Mouse (Mus musculus) liver (tissue): ENCODE results near the gene Cxcr5.

Experiments
- DNase-seq: peaks from one replicate; pipeline ENCODE4 v3.0.0-alpha.2; 2020; ENCODE audit warnings: mixed read lengths

The Cxcr5 gene

GRCm38 (mm10) chr9:44532991-44533580 is 28.6 kb downstream of the Cxcr5 start:
- DNase-seq: no peak

GRCm38 (mm10) chr9:44528340-44528739 is 33.3 kb downstream of the Cxcr5 start:
- DNase-seq: no peak

- DNase-seq: no peak
Observed at GRCm38 (mm10) chr9:44526337-44527112, 35.2 kb downstream of the Cxcr5 start.

DNA sequence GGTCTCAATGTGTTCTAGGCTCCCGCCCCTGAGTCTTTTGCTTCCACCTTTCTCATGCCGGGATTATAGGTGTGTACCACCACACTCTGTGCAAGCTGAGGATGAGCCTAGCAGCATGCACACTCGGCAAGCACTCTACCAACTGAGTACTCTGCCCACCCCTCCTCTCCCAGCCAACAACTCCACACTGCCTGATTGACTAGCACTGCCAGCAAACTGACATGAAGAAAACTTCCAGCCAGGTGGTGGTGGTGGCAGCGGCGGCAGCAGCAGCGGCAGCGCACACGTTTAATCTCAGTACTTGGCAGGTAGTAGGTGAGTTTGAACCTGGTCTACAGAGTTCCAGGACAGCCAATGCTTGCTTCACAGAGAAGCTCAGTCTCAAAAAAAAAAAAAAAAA is 36.1 kb downstream of the Cxcr5 start:
- DNase-seq: no peak

GRCm38 (mm10) chr9:44525001-44525400 is 36.7 kb downstream of the Cxcr5 start:
- DNase-seq: no peak

- no peak for DNase-seq
Observed at GRCm38 (mm10) chr9:44524235-44524826, 37.3 kb downstream of the Cxcr5 start.

DNA sequence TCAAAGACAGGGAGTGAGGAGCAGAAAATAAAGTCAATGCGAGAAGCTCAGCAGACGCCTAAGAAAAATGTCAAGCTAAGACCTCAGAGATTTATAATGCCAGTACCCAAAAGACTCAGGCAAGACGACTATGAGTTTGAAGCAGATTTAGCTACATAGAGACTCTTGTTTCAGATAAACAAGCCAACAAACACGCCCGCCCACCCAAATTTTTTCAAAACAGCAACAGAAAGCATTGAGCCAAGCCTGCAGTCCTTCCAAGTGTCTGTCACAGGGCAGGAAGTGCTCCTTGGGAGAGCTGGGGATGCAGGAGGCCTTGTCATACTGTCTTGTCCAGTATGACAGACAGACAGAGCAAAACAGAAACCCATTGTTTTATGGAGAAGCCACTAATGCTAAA is 38.0 kb downstream of the Cxcr5 start:
- no peak for DNase-seq

- DNase-seq: no peak
Observed at GRCm38 (mm10) chr9:44521927-44522326, 39.8 kb downstream of the Cxcr5 start.

DNA sequence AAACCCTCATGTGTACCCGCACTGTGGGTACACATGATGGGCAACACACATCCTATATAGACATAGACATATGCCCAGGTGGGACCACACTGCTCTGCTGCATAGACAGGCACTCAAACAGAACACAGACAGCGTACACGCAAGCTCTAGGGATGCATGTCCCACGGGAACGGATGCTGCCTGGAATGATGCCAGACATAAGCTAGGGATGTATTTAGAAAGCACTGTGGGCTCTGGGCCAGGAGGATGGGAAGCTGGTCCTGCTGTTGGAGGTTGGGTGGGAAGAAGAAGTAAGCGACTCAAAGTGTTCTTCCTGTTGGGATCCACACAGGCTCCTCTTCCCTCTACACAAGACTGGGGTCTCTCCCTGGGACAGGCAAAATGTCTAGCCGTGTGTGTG is 43.6 kb downstream of the Cxcr5 start:
- no peak for DNase-seq

DNA sequence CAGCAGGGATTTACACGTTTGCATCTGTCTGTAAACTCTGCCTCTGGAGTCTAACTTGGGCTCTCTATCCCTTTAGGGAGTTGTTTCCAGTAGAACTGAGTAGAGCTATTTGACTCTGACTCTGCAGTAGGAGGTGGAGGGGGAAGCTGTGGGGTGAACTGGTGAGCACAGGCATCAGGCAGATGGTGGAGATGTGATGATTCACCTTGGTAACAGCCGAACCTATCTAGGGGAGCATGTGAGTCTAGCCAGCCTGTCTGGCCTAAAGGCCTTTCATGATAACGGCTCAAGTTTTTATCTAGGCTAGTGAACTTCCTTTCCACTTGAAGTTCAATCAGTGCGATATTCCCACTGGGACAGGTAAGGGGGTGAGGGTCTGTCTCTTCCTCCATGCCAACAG is 44.3 kb downstream of the Cxcr5 start:
- DNase-seq: no peak

- DNase-seq: no peak
Observed at GRCm38 (mm10) chr9:44515891-44516290, 45.8 kb downstream of the Cxcr5 start.

GRCm38 (mm10) chr9:44515131-44515751 is 46.4 kb downstream of the Cxcr5 start:
- DNase-seq: peak; percentile 69

GRCm38 (mm10) chr9:44514147-44514546 is 47.5 kb downstream of the Cxcr5 start:
- no peak for DNase-seq

DNA sequence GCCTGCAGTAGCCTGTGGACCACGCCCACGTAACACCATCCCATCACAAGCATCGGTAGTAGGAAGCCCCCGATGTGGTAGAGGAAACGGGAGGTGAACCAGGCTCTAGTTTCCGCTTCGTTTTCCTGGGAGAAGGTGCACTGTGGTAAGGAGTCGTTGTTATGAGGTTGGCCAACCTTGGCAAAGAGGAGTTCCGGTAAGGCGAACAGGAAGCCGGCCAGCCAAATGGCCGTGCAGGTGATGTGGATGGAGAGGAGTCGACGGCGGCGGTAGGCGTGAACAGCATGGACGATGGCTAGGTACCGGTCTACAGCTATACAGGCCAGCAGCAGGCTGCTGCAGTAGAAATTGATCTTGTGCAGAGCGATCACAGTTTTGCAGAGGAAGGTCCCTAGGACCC is 48.1 kb downstream of the Cxcr5 start:
- DNase-seq: no peak

GRCm38 (mm10) chr9:44513121-44513520 is 48.6 kb downstream of the Cxcr5 start:
- DNase-seq: no peak

GRCm38 (mm10) chr9:44512717-44513003 is 49.0 kb downstream of the Cxcr5 start:
- DNase-seq: no peak

DNA sequence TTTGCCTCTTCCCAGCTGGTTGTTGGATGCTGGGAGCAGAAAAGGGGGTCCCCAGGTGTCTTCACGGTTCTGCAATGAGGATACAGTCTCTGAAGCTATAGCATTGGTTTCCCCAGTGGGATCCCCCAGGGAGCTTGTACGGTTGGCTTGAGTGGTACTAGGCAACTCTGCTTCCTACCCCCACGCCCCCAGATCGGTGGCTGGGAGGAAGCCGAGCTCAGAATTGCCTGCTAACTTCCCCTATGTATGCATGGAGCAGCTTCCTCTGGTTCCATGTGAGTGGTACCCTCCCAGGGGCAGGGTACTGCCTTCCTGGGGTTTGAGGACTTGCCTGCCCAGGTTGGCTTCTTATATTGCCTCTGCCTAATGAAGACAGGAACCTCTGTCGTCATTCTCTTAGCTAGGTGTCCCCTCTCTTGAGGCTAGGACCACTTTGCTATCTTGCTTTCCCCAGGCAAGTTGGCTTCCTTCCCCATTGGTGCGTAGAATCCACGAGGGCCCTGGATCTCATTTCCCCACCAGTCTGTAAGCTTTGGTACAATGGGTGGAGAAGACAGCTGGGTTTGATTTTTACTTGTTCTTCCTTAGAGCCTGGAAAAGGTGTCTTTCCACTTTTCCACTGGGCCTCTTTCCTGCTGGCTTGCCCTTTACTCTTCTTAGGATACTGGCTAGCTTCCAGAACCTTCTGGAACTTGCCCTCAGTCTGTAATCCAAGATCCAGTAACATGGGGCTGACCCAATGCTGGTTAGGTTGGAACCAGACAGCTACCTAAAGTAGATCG is 49.6 kb downstream of the Cxcr5 start:
- DNase-seq: no peak

GRCm38 (mm10) chr9:44510872-44511601 is 50.6 kb downstream of the Cxcr5 start:
- DNase-seq: no peak

DNA sequence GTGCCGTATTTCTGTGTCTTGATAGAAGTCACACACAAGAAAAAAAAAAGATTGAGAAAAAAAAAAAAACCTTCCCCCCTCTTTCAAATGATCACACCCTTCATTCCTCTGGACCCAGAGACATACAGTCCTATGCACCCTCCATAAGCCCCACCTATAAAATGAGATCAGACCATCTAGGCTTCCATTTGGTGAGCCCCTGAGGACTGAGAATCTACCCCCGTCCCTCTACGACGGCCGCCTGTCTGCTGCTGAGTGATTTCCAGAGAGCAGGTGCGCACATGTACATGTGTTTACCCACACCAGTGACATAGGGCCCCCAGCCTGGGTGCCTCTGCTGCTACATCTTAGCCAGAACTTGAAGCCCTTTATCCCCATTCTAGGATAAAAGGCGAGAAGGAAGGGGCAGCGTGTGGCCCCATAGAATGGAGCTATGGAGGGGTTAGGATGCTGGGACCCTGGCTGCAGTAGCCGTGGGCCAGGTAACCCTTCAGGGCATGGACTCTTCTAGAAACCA is 51.3 kb downstream of the Cxcr5 start:
- no peak for DNase-seq

DNA sequence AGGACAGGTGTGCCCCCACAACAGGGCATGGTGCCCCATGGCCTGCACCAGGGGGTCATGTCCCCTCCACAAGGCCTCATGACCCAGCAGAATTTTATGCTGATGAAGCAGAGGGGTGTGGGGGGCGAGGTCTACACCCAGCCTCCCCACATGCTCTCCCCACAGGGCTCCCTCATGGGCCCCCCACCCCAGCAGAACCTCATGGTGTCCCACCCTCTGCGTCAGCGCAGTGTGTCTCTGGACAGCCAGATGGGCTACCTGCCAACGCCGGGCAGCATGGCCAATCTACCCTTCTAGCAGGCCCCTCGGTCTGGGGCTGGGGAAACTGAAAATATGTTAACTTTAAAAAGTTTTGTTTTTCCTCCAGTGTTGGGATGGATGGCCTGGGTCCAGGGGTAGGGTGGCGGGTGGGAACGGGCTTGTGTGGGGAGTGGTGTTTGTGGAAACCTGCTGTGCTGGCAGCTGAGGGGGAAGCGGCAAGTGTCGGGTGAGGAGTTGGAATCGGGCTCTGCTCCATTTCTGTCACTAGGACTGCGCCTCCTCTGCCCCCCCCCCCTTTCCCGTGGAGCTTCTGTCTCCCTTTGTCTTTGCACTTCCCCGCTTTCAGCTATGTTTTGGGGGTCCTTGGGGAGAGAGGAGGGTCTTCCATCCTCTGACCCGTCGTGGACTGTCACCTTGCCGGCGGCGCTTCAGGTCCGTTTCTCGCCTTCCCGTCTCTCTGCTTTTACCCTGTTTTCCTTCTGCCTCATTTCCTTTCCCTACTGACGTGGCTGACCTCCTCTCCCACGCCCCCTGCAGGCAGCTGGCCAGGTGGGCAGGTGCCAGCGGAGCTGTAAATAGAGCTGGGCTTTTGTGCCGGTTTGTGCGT is 52.0 kb downstream of the Cxcr5 start:
- DNase-seq: peak; percentile 81
